Mouse (Mus musculus) liver, postnatal 0 days (tissue): ENCODE measurements around the gene Slc16a8. TPM values are rescaled to one million over a fixed set of nuclear protein-coding genes. Genes with fewer than 3 reads are reported as not detected.

Experiments used
- ATAC-seq: fragments of 200-750 bp; cut with Nextera tagmentation; 2 replicates; pipeline ENCODE4 v1.8.0; 2017; ENCODE audit warnings: mild to moderate bottlenecking, moderate library complexity
- DNase-seq: peaks from one replicate; pipeline ENCODE4 v3.0.0-alpha.2; 2016
- H3K27ac ChIP-seq: fragments of 300-500 bp; sonication (generic); 2 replicates; pipeline ENCODE4 v1.5.1; 2014; ENCODE audit warnings: antibody characterized with exemption, moderate library complexity, mild to moderate bottlenecking, low read depth
- H3K27me3 ChIP-seq: fragments of 300-500 bp; sonication (generic); 2 replicates; pipeline ENCODE4 v1.6.1; 2014; ENCODE audit warnings: low read length, control low read depth, mixed read lengths; ENCODE audit not compliant: insufficient read depth
- H3K36me3 ChIP-seq: fragments of 300-500 bp; sonication (generic); replicated peaks from 2 replicates; pipeline ENCODE4 v1.6.1; 2014; ENCODE audit warnings: mild to moderate bottlenecking, control low read depth, low read length, moderate library complexity, mixed read lengths; ENCODE audit not compliant: insufficient read depth
- H3K4me1 ChIP-seq: fragments of 300-500 bp; sonication (generic); 2 replicates; pipeline ENCODE4 v1.6.1; 2014; ENCODE audit warnings: antibody characterized with exemption, mild to moderate bottlenecking, control low read depth; ENCODE audit not compliant: insufficient read depth
- H3K4me2 ChIP-seq: fragments of 300-500 bp; sonication (generic); 2 replicates; pipeline ENCODE4 v1.6.1; 2014; ENCODE audit warnings: low read depth, mild to moderate bottlenecking, low read length, moderate library complexity, mixed read lengths
- H3K4me3 ChIP-seq: fragments of 300-500 bp; sonication (generic); 2 replicates; pipeline ENCODE4 v1.5.1; 2014; ENCODE audit warnings: low read depth, low read length
- H3K9ac ChIP-seq: fragments of 300-500 bp; sonication (generic); replicated peaks from 2 replicates; pipeline ENCODE4 v1.6.1; 2014; ENCODE audit warnings: mild to moderate bottlenecking, moderate library complexity
- H3K9me3 ChIP-seq: fragments of 300-500 bp; sonication (generic); 2 replicates; pipeline ENCODE4 v1.6.1; 2016; ENCODE audit warnings: mild to moderate bottlenecking, control low read depth, low read length, mixed read lengths
- CTCF ChIP-seq: sonication (generic); IDR thresholded peaks from 2 replicates; pipeline ENCODE4 v1.5.1; 2016; ENCODE audit warnings: antibody characterized with exemption, low read depth
- EP300 ChIP-seq: IDR thresholded peaks from 2 replicates; pipeline ENCODE4 v1.6.1; 2016; ENCODE audit warnings: antibody characterized with exemption, low read depth, mild to moderate bottlenecking
- WGBS: fragments of 180-500 bp; shearing (Covaris S2); extraction: QIAGEN DNeasy Blood & Tissue Kit; methylation state at CpG from one replicate; pipeline ENCODE4 v1.1.7; 2014; ENCODE audit not compliant: insufficient replicate concordance; 5-methylcytosine and 5-hydroxymethylcytosine counted together
- polyA plus RNA-seq: library from polyadenylated mRNA; unstranded; fragments of >200 nt; fragmentation: Nextera tagmentation; extraction: Ambion mirVana; gene quantifications from 2 replicates; pipeline ENCODE4 v1.2.1, GENCODE M21; 2015

The Slc16a8 gene
- polyA plus RNA-seq, 1 experiment from 2014 or later, result not detected

DNA sequence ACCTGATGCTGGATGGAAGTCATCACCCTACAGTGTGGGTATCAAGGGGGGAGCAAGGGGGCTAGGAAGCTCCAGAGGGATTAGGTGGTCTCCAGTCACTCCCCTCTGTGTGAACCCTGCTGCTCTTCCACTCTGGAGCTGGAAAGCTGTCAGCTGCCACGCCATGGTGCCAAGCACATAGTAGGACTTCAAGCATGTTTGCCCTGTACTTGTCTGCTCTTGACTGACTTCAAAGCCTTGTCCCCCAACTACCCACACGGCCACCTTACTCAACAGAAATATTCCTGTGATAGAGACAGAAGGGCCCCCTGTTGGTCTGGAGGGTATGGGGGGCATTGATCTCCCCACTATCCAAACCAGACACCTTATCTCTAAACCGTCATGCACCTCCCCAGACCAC, 38.4 kb downstream of the Slc16a8 start:
- no peaks in the 10 kb centered on the region for H3K27me3 ChIP-seq
- no peak overlapping the region for H3K4me3 ChIP-seq
- no peak overlapping the region for H3K27ac ChIP-seq
- H3K9ac ChIP-seq, result no peak overlapping the region
- ATAC-seq, result no peak
- no peaks in the 10 kb centered on the region for H3K36me3 ChIP-seq
- 50% methylated on average over 3 of the region's 3 CpGs for WGBS
- no peak overlapping the region for H3K4me2 ChIP-seq
- H3K9me3 ChIP-seq, result no peaks in the 10 kb centered on the region
- DNase-seq, result no peak
- H3K4me1 ChIP-seq, result no peaks in the 10 kb centered on the region
- TF ChIP-seq CTCF (no peak), EP300 (no peak)

DNA sequence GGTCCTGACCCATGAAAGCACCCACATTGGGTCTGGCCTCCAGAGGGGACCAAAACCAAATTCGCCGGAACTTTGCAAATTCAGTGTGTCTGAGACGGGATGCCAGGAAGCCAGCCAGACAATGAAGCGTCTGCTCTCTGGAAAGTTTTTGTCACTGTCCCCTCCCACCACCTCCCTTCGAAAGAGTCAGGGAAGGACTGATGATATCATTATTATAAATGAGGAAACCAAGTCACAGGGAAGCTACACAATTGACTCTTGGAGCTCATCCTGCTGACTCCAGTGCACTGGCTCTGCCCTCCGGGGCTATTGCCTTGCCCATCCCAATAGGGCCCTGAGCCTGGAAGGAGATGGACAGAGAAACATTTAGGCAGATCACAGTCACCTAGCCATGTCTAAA, 41.0 kb downstream of the Slc16a8 start:
- WGBS, result 76% methylated on average over 6 of the region's 6 CpGs
- H3K4me2 ChIP-seq, result no peak overlapping the region

GRCm38 (mm10) chr15:79212750-79213446, 41.7 kb downstream of the Slc16a8 start:
- no peak for ATAC-seq
- H3K9ac ChIP-seq, result no peak overlapping the region
- TF ChIP-seq EP300 (no peak), CTCF (no peak)

More for the DNA sequence above, 41.0 kb downstream of the Slc16a8 start:
- TF ChIP-seq CTCF (no peak), EP300 (no peak)
- ATAC-seq (no peak), DNase-seq (no peak)
- Histone ChIP-seq H3K9ac (no peak overlapping the region), H3K9me3 (no peaks in the 10 kb centered on the region), H3K36me3 (no peaks in the 10 kb centered on the region), H3K4me1 (no peaks in the 10 kb centered on the region), H3K27ac (no peak overlapping the region), H3K27me3 (no peaks in the 10 kb centered on the region), H3K4me3 (no peak overlapping the region)

GRCm38 (mm10) chr15:79210357-79210756, 44.2 kb downstream of the Slc16a8 start:
- Histone ChIP-seq H3K9me3 (no peaks in the 10 kb centered on the region), H3K4me3 (no peak overlapping the region), H3K36me3 (no peaks in the 10 kb centered on the region), H3K4me1 (no peaks in the 10 kb centered on the region), H3K4me2 (no peak overlapping the region), H3K27ac (no peak overlapping the region), H3K9ac (no peak overlapping the region), H3K27me3 (no peaks in the 10 kb centered on the region)
- no peak for TF ChIP-seq CTCF
- no peak for TF ChIP-seq EP300
- 73% methylated on average over 2 of the region's 2 CpGs for whole genome bisulfite sequencing
- DNase-seq (no peak), ATAC-seq (no peak)

More at GRCm38 (mm10) chr15:79212750-79213446, 41.7 kb downstream of the Slc16a8 start:
- no peak overlapping the region for H3K4me2 ChIP-seq
- H3K4me3 ChIP-seq, result no peak overlapping the region
- H3K36me3 ChIP-seq, result no peaks in the 10 kb centered on the region
- H3K27me3 ChIP-seq, result no peaks in the 10 kb centered on the region
- H3K27ac ChIP-seq, result no peak overlapping the region
- no peaks in the 10 kb centered on the region for H3K9me3 ChIP-seq
- H3K4me1 ChIP-seq, result no peaks in the 10 kb centered on the region
- DNase-seq, result no peak
- WGBS, result 89% methylated on average over 26 of the region's 26 CpGs

GRCm38 (mm10) chr15:79208758-79209439, 45.7 kb downstream of the Slc16a8 start:
- no peaks in the 10 kb centered on the region for H3K27me3 ChIP-seq
- H3K9me3 ChIP-seq, result no peaks in the 10 kb centered on the region
- WGBS, result 56% methylated on average over 26 of the region's 27 CpGs
- no peak overlapping the region for H3K9ac ChIP-seq
- no peaks in the 10 kb centered on the region for H3K36me3 ChIP-seq
- TF ChIP-seq EP300 (no peak), CTCF (no peak)
- 0 out of 2 replicates have a peak overlapping the region, but pooled peaks have one; percentile 11 for H3K4me2 ChIP-seq
- H3K27ac ChIP-seq, result no peak overlapping the region
- no peak overlapping the region for H3K4me3 ChIP-seq
- no peak for DNase-seq
- no peak for ATAC-seq
- H3K4me1 ChIP-seq, result no peaks in the 10 kb centered on the region

DNA sequence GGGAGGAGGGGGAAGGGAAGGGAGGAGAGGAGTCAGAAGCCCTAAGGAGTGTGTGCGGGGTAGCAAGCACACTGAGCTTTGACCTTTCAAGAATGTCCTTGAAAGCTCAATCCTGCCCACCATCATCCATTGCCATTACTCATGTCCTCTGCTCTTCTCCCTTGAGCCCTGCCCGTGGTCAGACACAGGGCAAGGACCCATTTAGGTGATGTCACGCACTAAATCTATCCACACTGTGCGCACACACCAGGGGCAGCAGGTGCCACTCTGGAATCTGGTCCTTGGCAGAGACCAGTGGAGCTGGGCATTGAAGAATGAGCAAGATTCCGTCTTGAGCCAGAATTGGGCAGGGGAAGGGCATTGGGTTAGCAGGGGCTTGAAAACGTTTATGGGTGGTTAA, 46.4 kb downstream of the Slc16a8 start:
- Histone ChIP-seq H3K4me1 (no peaks in the 10 kb centered on the region), H3K27ac (no peak overlapping the region), H3K36me3 (no peaks in the 10 kb centered on the region), H3K9me3 (no peaks in the 10 kb centered on the region), H3K27me3 (no peaks in the 10 kb centered on the region), H3K4me3 (no peak overlapping the region), H3K4me2 (no peak overlapping the region), H3K9ac (no peak overlapping the region)
- no peak for TF ChIP-seq CTCF
- no peak for TF ChIP-seq EP300
- DNase-seq, result no peak
- ATAC-seq, result no peak
- 73% methylated on average over 6 of the region's 6 CpGs for WGBS
